Mouse (Mus musculus) forebrain, embryonic 15.5 days (tissue): ENCODE measurements around the gene Mia3. TPM values are rescaled to one million over a fixed set of nuclear protein-coding genes. Genes with fewer than 3 reads are reported as not detected.
"Not testable (repeated sequence)": the region's sequence is repeated elsewhere in the genome, so short reads cannot be mapped to it uniquely, and the experiment has no call there.

ENCODE experiments used
- ATAC-seq: fragments of 200-750 bp; cut with Nextera tagmentation; replicated peaks from 2 replicates; pipeline ENCODE4 v1.8.0; 2017; ENCODE audit warnings: mild to moderate bottlenecking, moderate TSS enrichment, moderate library complexity
- H3K27ac ChIP-seq: fragments of 300-500 bp; sonication (generic); replicated peaks from 2 replicates; pipeline ENCODE4 v1.5.1; 2015; ENCODE audit warnings: mild to moderate bottlenecking, inconsistent platforms
- H3K27me3 ChIP-seq: fragments of 300-500 bp; sonication (generic); 2 replicates; pipeline ENCODE4 v1.6.1; 2015; ENCODE audit warnings: inconsistent platforms
- H3K36me3 ChIP-seq: fragments of 300-500 bp; sonication (generic); 2 replicates; pipeline ENCODE4 v1.6.1; 2015; ENCODE audit warnings: mild to moderate bottlenecking, inconsistent platforms
- H3K4me1 ChIP-seq: fragments of 300-500 bp; sonication (generic); 2 replicates; pipeline ENCODE4 v1.6.1; 2015; ENCODE audit warnings: inconsistent platforms
- H3K4me2 ChIP-seq: fragments of 300-500 bp; sonication (generic); replicated peaks from 2 replicates; pipeline ENCODE4 v1.6.1; 2015; ENCODE audit warnings: mild to moderate bottlenecking, inconsistent platforms
- H3K4me3 ChIP-seq: fragments of 300-500 bp; sonication (generic); 2 replicates; pipeline ENCODE4 v1.5.1; 2015; ENCODE audit warnings: mild to moderate bottlenecking, inconsistent platforms
- H3K9ac ChIP-seq: fragments of 300-500 bp; sonication (generic); replicated peaks from 2 replicates; pipeline ENCODE4 v1.6.1; 2015; ENCODE audit warnings: mild to moderate bottlenecking, inconsistent platforms
- H3K9me3 ChIP-seq: fragments of 300-500 bp; sonication (generic); 2 replicates; pipeline ENCODE4 v1.6.1; 2016; ENCODE audit warnings: inconsistent platforms
- WGBS: fragments of 180-500 bp; shearing (Covaris S2); methylation state at CpG from one replicate; pipeline ENCODE4 v1.1.7; 2015; ENCODE audit warnings: mixed read lengths; 5-methylcytosine and 5-hydroxymethylcytosine counted together
- polyA plus RNA-seq: library from polyadenylated mRNA; unstranded; fragments of >200 nt; fragmentation: Nextera tagmentation; extraction: Ambion mirVana; gene quantifications from 2 replicates; pipeline ENCODE4 v1.2.1, GENCODE M21; 2015

Gene Mia3
- polyA plus RNA-seq, 1 experiment from 2014 or later: 92.9 TPM

DNA sequence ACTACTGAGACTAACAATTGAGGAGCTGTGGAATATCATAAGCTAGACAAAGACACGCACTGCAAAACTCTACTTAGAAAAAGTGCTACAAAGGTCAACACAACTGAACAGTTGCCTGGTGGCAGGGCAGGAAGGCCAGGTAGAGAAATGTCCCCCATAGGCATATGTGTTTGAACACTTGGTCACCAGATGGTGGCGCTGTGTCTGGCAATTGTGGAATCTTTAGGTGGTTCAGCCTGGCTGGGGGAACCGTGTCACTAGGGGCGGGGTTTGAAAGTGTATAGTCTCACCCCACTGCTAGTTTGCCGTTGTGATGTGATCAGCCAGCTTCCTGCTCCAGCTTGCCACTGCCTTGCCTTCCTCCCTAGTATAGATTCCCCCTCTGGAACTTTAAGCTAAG, 5.4 kb upstream of the Mia3 start:
- ATAC-seq: no peak
- H3K27me3 ChIP-seq: peaks cover 3% of the 10 kb centered on the region; the same call in 1 of the 2 replicates

DNA sequence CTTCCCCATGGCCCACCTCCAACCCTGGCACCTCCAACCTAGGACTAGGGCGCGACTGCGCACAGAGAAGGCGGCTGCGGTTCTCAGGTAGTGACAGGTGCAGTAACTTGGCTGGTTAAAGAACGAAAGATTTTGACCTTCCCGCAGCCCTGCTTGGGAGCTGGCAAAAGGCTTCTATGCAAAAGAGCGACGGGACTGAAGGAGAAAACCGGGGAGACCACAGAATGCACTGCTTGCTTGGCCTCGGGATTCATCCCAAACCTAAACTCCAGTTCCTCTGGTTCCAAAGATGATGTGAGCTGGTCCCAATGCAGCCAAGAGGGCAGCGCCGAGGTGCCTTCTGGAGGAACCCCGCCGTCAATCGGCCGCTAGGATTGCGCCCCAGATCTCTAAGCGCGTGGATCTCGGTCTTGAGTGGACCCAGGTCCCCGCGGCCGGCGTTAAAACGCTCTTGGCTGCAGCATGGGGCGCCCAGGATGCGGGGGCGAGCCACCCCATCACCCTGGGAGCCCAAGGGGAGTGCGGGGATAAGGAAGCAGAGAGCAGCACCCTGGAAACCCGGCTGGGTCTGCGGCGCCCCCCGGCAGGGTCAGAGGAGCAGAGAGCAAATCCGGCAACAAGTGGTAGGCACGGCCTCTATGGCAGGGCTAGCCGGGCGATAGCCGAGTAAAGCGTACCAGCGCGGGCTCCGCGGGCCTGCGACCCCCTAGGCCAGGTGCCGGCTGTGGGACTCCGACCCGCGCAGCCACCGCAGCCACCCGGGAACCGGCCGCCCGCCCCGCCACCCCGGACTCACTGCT, 552 bp downstream of the Mia3 start:
- Histone ChIP-seq H3K4me3 (peak overlapping the region; percentile 97), H3K9me3 (no peaks in the 10 kb centered on the region), H3K27ac (peak overlapping the region; percentile 74), H3K4me2 (peak overlapping the region; percentile 83), H3K9ac (peak overlapping the region; percentile 71), H3K4me1 (peaks cover 21% of the 10 kb centered on the region), H3K27me3 (no peaks in the 10 kb centered on the region), H3K36me3 (peaks cover 8% of the 10 kb centered on the region)
- WGBS: 1% methylated on average over 56 of the region's 56 CpGs
- ATAC-seq: peak; percentile 78

More for the DNA sequence above, 5.4 kb upstream of the Mia3 start:
- 83% methylated on average over 5 of the region's 5 CpGs for WGBS
- Histone ChIP-seq H3K9ac (no peak overlapping the region), H3K36me3 (no peaks in the 10 kb centered on the region), H3K4me3 (no peak overlapping the region), H3K4me1 (peaks cover 5% of the 10 kb centered on the region; the same call in 1 of the 2 replicates), H3K9me3 (no peaks in the 10 kb centered on the region), H3K4me2 (no peak overlapping the region), H3K27ac (no peak overlapping the region)

DNA sequence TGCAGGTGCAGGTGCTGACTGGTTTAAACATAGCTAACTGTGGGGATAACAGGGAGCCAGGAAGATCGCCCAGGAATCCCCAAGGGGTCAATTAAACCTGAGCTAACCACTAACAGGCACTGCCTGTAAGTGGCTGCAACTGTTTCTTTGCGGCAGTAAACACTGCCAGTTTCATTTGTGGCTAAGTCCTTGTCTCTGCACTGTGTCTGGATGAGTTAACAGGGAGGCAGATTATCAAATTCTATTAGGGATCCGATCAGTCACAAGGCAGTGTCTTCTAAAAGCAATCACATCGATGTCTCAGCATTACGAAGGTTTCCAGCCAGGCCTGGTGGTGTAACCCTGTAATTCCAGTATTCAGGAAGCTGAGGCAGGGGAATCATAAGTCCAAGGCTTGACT, 3.0 kb downstream of the Mia3 start:
- Histone ChIP-seq H3K4me1 (peaks cover 21% of the 10 kb centered on the region), H3K4me2 (no peak overlapping the region), H3K4me3 (no peak overlapping the region), H3K36me3 (peaks cover 11% of the 10 kb centered on the region), H3K27ac (no peak overlapping the region), H3K27me3 (no peaks in the 10 kb centered on the region), H3K9me3 (no peaks in the 10 kb centered on the region), H3K9ac (no peak overlapping the region)
- 85% methylated on average over 5 of the region's 5 CpGs for WGBS
- ATAC-seq: no peak

DNA sequence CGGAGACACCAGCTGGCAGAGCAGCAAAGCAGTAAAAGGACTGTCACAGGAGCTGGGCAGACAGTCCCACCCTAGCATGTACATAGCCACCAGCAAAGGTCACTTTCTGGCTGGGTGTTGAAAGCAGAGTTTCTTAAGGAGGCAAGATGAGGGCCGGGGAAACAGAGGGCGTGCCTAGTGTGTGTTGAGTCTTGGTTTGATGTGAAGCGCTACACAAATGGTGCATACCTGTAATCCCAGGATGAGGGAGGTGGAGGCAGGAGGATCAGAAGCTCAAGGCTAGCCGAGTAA, 5.8 kb downstream of the Mia3 start:
- Histone ChIP-seq H3K4me1 (peaks cover 12% of the 10 kb centered on the region), H3K36me3 (peaks cover 20% of the 10 kb centered on the region)
- 89% methylated on average over 5 of the region's 5 CpGs for WGBS

DNA sequence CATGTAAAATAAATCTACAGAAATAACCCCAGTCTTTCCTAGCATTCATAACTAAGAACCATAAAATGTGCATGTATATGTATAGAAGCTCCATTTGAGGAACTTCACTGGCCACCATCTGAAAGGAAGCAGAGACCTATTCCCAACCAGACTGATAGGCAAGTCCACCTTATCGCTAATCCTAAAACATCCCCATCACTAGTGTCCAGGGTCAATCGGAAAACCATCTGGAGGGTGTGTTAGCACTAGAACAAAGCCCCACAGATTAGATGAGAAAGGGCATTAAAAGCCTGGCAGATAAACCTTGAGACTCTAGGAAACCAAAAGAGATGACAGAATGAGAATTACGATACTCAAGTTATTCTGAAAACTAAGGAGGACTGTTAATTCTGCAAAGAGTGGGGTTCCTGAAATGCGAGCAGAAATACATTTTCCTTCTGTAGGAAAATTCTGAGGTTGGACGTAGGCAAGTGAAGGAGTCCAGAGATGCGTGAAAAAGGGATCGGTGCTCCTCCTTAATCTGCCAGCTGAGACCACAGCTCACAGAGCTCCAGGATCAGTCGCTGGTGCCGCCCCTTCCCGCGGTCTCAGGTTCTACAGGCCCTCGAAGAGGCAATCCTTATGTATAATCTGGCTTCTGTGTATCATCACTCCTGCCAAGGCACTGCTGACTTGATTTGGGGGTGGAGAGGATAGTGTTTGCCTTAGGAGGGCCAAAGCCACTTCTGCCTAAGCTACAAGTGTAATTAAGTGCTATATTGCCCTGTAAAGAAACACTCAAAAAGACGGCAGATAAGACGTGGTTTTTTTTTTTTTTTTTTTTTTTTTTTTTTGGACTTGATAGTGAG, 6.4 kb downstream of the Mia3 start:
- H3K36me3 ChIP-seq: peaks cover 26% of the 10 kb centered on the region
- H3K9ac ChIP-seq: no peak overlapping the region
- H3K4me1 ChIP-seq: peaks cover 6% of the 10 kb centered on the region
- no peaks in the 10 kb centered on the region for H3K27me3 ChIP-seq
- no peak overlapping the region for H3K27ac ChIP-seq
- 91% methylated on average over 14 of the region's 14 CpGs for WGBS
- H3K4me2 ChIP-seq: no peak overlapping the region
- no peak for ATAC-seq
- H3K9me3 ChIP-seq: no peaks in the 10 kb centered on the region
- no peak overlapping the region for H3K4me3 ChIP-seq

More for the DNA sequence above, 5.8 kb downstream of the Mia3 start:
- Histone ChIP-seq H3K4me2 (no peak overlapping the region), H3K4me3 (no peak overlapping the region), H3K9me3 (no peaks in the 10 kb centered on the region), H3K27ac (no peak overlapping the region), H3K9ac (no peak overlapping the region), H3K27me3 (no peaks in the 10 kb centered on the region)
- no peak for ATAC-seq

DNA sequence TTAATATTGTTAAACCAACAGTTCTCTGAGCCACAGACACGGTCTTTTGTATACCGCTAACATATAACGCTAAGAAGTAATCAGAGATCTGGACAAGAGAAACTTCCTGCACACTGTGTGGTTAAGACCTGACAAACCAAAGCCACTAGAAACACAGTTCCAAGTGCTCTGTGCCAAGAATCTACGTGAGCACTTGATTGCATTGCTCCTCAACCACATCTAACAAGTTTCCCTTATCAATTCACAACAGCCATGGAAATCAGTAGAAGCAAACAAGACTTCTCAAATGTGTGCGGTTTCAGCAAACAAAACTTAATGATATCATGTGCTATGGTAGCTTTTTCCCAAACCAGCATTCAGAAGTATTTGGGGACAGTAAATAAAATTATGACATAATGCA, 7.1 kb downstream of the Mia3 start:
- Histone ChIP-seq H3K27ac (no peak overlapping the region), H3K4me1 (no peaks in the 10 kb centered on the region), H3K9me3 (no peaks in the 10 kb centered on the region), H3K36me3 (peaks cover 32% of the 10 kb centered on the region), H3K9ac (no peak overlapping the region), H3K4me2 (no peak overlapping the region), H3K27me3 (no peaks in the 10 kb centered on the region), H3K4me3 (no peak overlapping the region)
- no peak for ATAC-seq
- WGBS: 92% methylated on average over 5 of the region's 5 CpGs

DNA sequence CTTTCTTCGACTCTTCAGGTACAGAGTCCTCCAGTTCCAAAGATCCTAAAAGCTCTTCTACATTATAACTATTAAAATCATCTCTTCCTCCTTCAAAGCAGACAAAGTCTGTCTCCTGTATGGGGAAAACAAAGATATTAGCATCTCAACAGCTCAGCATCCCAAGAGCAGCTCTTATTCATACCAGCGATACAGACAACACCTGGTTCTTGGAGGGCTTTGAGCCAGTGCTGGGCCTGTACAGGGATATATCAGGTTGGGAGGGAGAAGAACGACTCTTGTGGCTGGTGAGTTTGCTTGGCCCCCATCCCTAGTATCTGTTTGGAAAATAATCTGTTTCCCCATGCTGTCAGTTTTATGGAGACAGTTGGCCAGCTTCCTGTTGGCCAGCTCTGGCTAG, 10.5 kb downstream of the Mia3 start:
- no peak overlapping the region for H3K27ac ChIP-seq
- WGBS: 93% methylated on average over 3 of the region's 3 CpGs
- peaks cover 41% of the 10 kb centered on the region for H3K36me3 ChIP-seq
- H3K4me2 ChIP-seq: no peak overlapping the region
- H3K4me1 ChIP-seq: no peaks in the 10 kb centered on the region
- H3K9me3 ChIP-seq: no peaks in the 10 kb centered on the region
- H3K9ac ChIP-seq: no peak overlapping the region
- no peak for ATAC-seq
- no peaks in the 10 kb centered on the region for H3K27me3 ChIP-seq
- no peak overlapping the region for H3K4me3 ChIP-seq

DNA sequence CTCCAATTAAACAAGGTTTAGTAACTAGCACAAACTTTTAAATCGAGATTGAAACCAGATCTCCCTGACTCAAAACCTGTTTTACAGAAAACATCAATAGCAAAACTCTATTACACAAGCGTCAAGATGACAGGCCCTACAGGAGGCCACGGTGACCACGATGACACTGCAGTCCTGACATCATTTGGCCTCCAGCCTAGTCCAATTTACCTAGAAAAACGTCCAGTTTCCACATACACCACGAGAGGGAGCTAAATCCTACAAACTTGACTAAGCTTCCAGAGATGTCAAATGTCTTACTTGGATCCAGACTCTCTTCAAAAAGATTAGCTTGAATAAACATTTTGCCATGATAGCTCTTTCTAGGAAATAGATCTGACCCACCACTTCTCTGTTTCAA, 19.5 kb downstream of the Mia3 start:
- Histone ChIP-seq H3K9me3 (no peaks in the 10 kb centered on the region), H3K4me2 (no peak overlapping the region), H3K9ac (no peak overlapping the region), H3K27me3 (no peaks in the 10 kb centered on the region), H3K27ac (no peak overlapping the region), H3K36me3 (peaks cover 30% of the 10 kb centered on the region), H3K4me3 (no peak overlapping the region), H3K4me1 (peaks cover 14% of the 10 kb centered on the region)
- 23% methylated on average over 6 of the region's 6 CpGs for WGBS
- ATAC-seq: no peak

DNA sequence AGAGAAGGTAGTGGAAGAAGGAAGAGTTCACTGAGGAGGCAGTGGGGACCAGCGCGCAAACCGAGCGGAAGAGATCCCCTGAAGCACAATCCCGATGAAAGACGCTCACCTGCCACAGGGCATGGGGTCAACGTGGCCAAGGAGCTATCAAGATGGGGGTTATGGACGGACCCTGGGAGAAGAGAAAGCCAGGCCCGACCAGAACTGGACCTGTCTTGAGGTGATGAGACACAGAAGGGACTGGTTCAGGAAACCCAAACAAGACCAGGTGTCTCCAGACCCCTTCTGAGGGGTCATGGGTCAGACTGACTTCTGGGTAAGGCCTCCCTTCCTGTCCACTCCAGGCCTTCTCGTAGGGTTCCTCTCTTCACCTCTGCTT, 23.5 kb downstream of the Mia3 start:
- no peaks in the 10 kb centered on the region for H3K9me3 ChIP-seq
- no peaks in the 10 kb centered on the region for H3K27me3 ChIP-seq
- peak overlapping the region; percentile 82 for H3K4me2 ChIP-seq
- H3K4me3 ChIP-seq: peak overlapping the region; percentile 95
- peak; percentile 38; the same call in 1 of the 2 replicates for ATAC-seq
- peak overlapping the region; percentile 87 for H3K27ac ChIP-seq
- H3K4me1 ChIP-seq: peaks cover 20% of the 10 kb centered on the region
- peaks cover 28% of the 10 kb centered on the region for H3K36me3 ChIP-seq
- peak overlapping the region; percentile 78 for H3K9ac ChIP-seq
- 9% methylated on average over 10 of the region's 10 CpGs for WGBS

DNA sequence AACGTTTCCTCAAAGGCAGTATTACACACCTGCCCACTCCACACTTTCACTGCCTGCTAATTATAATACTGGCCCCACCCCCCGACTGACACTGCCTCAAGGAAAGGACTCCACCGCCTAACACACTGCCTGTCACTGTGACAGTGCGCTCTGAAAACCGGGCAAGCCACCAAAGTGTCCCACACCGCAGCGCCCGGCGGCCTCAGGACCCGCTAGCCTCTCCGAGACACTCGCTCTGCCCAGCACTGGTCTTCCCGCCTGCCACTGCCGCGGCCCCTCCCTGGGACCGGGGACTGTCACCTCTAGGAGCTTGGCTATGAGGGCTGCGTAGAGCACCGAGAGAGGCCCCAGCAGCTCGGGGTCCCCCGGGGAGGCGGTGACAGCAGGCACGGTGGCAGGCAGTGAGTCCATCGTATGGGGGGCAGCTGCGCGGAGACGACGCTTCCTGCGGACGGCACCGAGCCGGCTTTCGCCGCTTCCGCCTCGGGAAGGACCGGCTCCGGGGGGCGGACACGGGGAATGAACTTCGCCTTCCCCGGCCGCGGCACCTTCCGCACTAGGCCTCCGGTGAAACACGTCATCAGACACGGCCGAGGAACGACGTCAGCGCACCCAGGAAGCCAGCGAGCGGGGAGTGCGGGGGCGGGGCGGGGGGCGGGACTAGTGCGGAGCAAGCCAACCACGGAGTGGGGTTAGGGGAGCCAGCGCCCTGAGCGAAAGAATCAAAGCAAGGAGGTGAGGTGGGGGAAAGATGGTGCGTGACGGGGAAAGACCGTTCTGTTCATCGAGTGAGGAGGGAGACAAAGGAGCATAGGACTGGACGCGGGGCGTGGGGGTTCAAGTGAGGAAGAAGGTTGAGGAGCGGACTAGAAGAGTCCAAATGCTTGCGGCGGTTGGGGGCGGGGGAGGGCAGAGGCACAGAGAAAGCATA, 24.2 kb downstream of the Mia3 start:
- peak; percentile 99 for ATAC-seq
- WGBS: under 1% methylated on average over 72 of the region's 72 CpGs
- H3K4me2 ChIP-seq: peak overlapping the region; percentile 82

DNA sequence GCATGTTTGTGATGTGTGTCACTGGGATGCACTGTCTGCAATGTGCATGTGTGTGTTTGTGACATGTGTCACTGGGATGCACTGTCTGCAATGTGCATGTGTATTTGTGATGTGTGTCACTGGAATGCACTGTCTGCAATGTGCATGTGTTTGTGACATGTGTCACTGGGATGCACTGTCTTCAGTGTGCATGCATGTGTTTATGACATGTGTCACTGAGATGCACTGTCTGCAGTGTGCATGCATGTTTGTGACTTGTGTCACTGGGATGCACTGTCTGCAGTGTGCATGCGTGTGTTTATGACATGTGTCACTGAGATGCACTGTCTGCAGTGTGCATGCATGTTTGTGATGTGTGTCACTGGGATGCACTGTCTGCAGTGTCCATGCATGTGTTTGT, 26.5 kb downstream of the Mia3 start:
- H3K4me1 ChIP-seq: peaks cover 20% of the 10 kb centered on the region
- not testable (repeated sequence) for H3K4me2 ChIP-seq, ATAC-seq, H3K27ac ChIP-seq, H3K27me3 ChIP-seq, H3K9ac ChIP-seq, H3K4me3 ChIP-seq, H3K9me3 ChIP-seq
- H3K36me3 ChIP-seq: peaks cover 41% of the 10 kb centered on the region
- WGBS: 100% methylated on average over 1 of the region's 1 CpGs

More for the DNA sequence above, 24.2 kb downstream of the Mia3 start:
- Histone ChIP-seq H3K27me3 (no peaks in the 10 kb centered on the region), H3K4me1 (peaks cover 20% of the 10 kb centered on the region), H3K9ac (peak overlapping the region; percentile 78), H3K36me3 (peaks cover 29% of the 10 kb centered on the region), H3K27ac (peak overlapping the region; percentile 87), H3K4me3 (peak overlapping the region; percentile 95), H3K9me3 (no peaks in the 10 kb centered on the region)
